Mouse (Mus musculus) urinary bladder, adult 18-20 months (tissue): ENCODE results near the gene Tnk1.
A peak's percentile ranks its signal among the peaks of the same experiment; 100 is the strongest.

Experiments used
- DNase-seq, 2 experiments: peaks; one replicate each; pipeline ENCODE4 v3.0.0; 2022; ENCODE audit warnings: low spot score in 2 of 2, mixed read lengths in 2 of 2

Gene Tnk1

GRCm38 (mm10) chr11:69803328-69803727, 55.2 kb downstream of the Tnk1 start:
- no peak for DNase-seq

DNA sequence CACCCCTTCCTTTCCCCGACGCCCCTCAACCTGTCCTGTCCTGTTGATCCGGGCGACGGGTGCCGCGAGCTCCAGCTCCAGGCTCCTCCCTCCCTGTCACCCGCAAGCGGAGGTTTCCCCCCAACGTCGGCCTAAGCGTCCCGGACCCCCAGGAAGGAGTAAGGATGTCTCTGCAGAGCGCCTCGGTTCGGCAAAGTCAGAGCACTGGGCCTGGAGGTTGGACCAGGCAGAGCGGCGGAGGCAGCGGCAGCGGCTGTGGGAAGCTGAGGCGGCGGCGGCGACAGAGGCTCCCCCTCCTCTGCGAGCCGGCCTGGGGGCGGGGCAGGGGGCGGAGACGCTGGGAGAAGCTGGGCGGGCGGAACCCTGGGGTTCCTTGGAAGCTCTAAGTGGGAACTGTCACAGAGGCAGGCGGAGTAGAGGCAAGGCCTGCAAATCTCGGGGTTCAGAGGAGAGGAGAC, 55.9 kb downstream of the Tnk1 start:
- DNase-seq, result peak; percentile 72 to 79

GRCm38 (mm10) chr11:69801379-69801977, 57.1 kb downstream of the Tnk1 start, which contains the start of gene Fgf11:
Gene Fgf11, minus strand, starts transcription at chr11:69801857.
- peak in 1 of 2 experiments; percentile 29 for DNase-seq
